In the genomic region with DNA sequence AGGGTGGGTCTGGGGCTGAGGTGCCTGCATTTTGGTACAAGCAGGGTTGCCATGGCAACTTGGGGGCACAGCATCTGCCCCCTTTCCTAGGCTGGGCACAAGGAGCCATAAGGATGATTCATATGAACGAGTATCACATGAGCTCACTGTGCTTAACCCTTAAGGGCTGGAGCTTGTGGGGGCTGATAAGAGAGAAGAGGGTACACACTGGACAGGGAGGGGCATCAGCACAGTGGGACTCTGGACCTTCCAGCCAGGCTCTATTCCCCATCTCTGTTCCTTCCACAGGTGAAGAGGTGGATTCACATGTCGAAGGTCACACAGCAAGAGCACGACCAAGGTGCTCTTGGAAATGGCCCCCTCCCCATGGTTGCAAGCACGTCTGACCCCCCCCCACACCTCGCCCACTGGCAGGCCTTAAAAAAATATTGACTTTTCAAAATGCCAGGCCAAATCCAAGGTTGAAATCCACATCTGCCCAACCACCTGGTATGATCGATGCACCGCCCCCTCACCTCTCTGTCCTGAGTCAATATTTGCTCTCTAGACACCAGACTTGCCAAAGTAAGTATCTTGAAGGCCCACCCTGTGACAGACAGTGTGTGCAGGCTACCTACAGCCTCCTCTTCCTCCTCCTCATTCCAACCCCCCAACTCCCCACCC, we compare ENCODE assay signal across 9 mouse cellular contexts. TPM values are rescaled to one million over a fixed set of nuclear protein-coding genes. Genes with fewer than 3 reads are reported as not detected.
DNase-seq lines count a peak whose midpoint lies in the region; ATAC-seq and TF ChIP-seq lines count a peak whose summit lies in the region.
"Had no signal": no experiment of that assay in that cellular context is flagged by ENCODE, and none has a peak within 500 bp of the region (broad histone marks: within the 10 kb centered on the region; RNA-seq: fewer than 3 reads in every experiment).

No protein-coding gene starts in this region.

- peak overlapping the region; percentile 74 for H3K4me3 ChIP-seq in left cerebral cortex, adult 2 months
- H3K4me3 ChIP-seq in forebrain, embryonic 10.5 days, result peak overlapping the region; percentile 59
- peak overlapping the region; percentile 41 for H3K4me3 ChIP-seq in intestine, postnatal 0 days (ENCODE audit: low read depth, low read length)
- H3K4me3 ChIP-seq in neural tube, embryonic 13.5 days, result peak overlapping the region; percentile 46

- peak overlapping the region; percentile 57 for H3K9ac ChIP-seq in intestine, postnatal 0 days (ENCODE audit: low read depth, low read length)
- H3K9ac ChIP-seq in neural tube, embryonic 13.5 days, result peak overlapping the region; percentile 73

- no peak for TF ChIP-seq CTCF in left cerebral cortex, adult 2 months (IDR thresholded peaks at IDR 0.05)
- TF ChIP-seq CTCF in intestine, postnatal 0 days (IDR thresholded peaks at IDR 0.05; ENCODE audit: low read depth), result no peak

- no peak for DNase-seq in left cerebral cortex, adult 2 months (ENCODE audit: extremely low spot score in 1 of 2, low spot score in 2 of 2)
- no peak for DNase-seq in left cerebral cortex, adult 18-20 months (ENCODE audit: low spot score in 2 of 2)
- no peak for DNase-seq in forebrain, embryonic 10.5 days (ENCODE audit: extremely low spot score, low spot score)
- no peak for DNase-seq in layer of hippocampus, adult 11-12 months (ENCODE audit: low spot score)
- DNase-seq in cerebellum, adult 9-10 months, result no peak
- DNase-seq in cerebellum, adult 11-12 months, result no peak

- intact Hi-C loops in left cerebral cortex, adult 2 months (cut with DNase I), result loop anchor here (5.0 kb wide), 1 partner anchor 37 kb away; no protein-coding TSS in a partner anchor

- peaks cover 53% of the 10 kb centered on the region for H3K4me1 ChIP-seq in forebrain, embryonic 10.5 days
- H3K4me1 ChIP-seq in intestine, postnatal 0 days (replicated peaks; ENCODE audit: control insufficient read depth, insufficient read depth, low read length), result peaks cover 12% of the 10 kb centered on the region
- peaks cover 55% of the 10 kb centered on the region for H3K4me1 ChIP-seq in neural tube, embryonic 13.5 days (replicated peaks)

- ATAC-seq in intestine, postnatal 0 days, result peak; percentile 11
- ATAC-seq in neural tube, embryonic 13.5 days (ENCODE audit: low read depth), result peak; percentile 36; the same call in 1 of the 2 replicates

- H3K27me3 ChIP-seq in forebrain, embryonic 10.5 days (ENCODE audit: poor library complexity, severe bottlenecking), result peaks cover 48% of the 10 kb centered on the region
- H3K27me3 ChIP-seq in intestine, postnatal 0 days (replicated peaks; ENCODE audit: control insufficient read depth, insufficient read depth, low read length), result no peaks in the 10 kb centered on the region
- peaks cover 37% of the 10 kb centered on the region for H3K27me3 ChIP-seq in neural tube, embryonic 13.5 days

- peak overlapping the region; percentile 86 for H3K4me2 ChIP-seq in intestine, postnatal 0 days (replicated peaks; ENCODE audit: low read depth)
- H3K4me2 ChIP-seq in neural tube, embryonic 13.5 days, result peak overlapping the region; percentile 90

- H3K27ac ChIP-seq in left cerebral cortex, adult 2 months, result peak overlapping the region; percentile 97
- peak overlapping the region; percentile 95 for H3K27ac ChIP-seq in forebrain, embryonic 10.5 days
- H3K27ac ChIP-seq in intestine, postnatal 0 days (ENCODE audit: low read depth, low read length), result peak overlapping the region; percentile 68
- H3K27ac ChIP-seq in neural tube, embryonic 13.5 days (replicated peaks), result no peak overlapping the region

- 70% methylated on average over 7 of the region's 7 CpGs for WGBS in forebrain, embryonic 10.5 days
- 38% methylated on average over 7 of the region's 7 CpGs for WGBS in intestine, postnatal 0 days
- WGBS in neural tube, embryonic 13.5 days, result 58% methylated on average over 7 of the region's 7 CpGs

- H3K36me3 ChIP-seq in forebrain, embryonic 10.5 days (replicated peaks), result no peaks in the 10 kb centered on the region
- no peaks in the 10 kb centered on the region for H3K36me3 ChIP-seq in intestine, postnatal 0 days (ENCODE audit: control insufficient read depth, insufficient read depth)
- H3K36me3 ChIP-seq in neural tube, embryonic 13.5 days, result no peaks in the 10 kb centered on the region

- H3K9me3 ChIP-seq in forebrain, embryonic 10.5 days, result peaks cover 5% of the 10 kb centered on the region; the same call in 1 of the 2 replicates
- H3K9me3 ChIP-seq in intestine, postnatal 0 days (ENCODE audit: control insufficient read depth), result no peaks in the 10 kb centered on the region
- H3K9me3 ChIP-seq in neural tube, embryonic 13.5 days, result no peaks in the 10 kb centered on the region

RNA-seq across cellular contexts. Expression of gene Crybb3, which starts 57.8 kb away (rescaled TPM):
- total RNA-seq in left cerebral cortex, adult 2 months (2021), result 1 to 10 TPM; 1.3 to 1.7 TPM
- total RNA-seq in left cerebral cortex, adult 18-20 months (2021), result 1 to 10 TPM; 1.4 to 1.6 TPM
- polyA plus RNA-seq in forebrain, embryonic 10.5 days (2016; fragmentation: Nextera tagmentation; extraction: Ambion mirVana), result 1.0 TPM in 2 replicates
- polyA plus RNA-seq in intestine, postnatal 0 days (2015; fragmentation: Nextera tagmentation; extraction: Ambion mirVana), result 0.93 and 1.2 TPM in 2 replicates
- polyA plus RNA-seq in neural tube, embryonic 13.5 days (2015; fragmentation: Nextera tagmentation; extraction: Ambion mirVana), result 0.96 and 1.1 TPM in 2 replicates
- total RNA-seq: neutrophil, adult 5-6 weeks had no signal
